Mouse (Mus musculus): ENCODE measurements around the gene Mapk14.
"Not testable (repeated sequence)": the region's sequence is repeated elsewhere in the genome, so short reads cannot be mapped to it uniquely, and the experiment has no call there.

The Mapk14 gene

GRCm38 (mm10) chr17:28698245-28698644 lies 7.1 kb downstream of the Mapk14 start:
- peak; percentile 73 for DNase-seq (ENCODE audit: low read depth, low spot score)

DNA sequence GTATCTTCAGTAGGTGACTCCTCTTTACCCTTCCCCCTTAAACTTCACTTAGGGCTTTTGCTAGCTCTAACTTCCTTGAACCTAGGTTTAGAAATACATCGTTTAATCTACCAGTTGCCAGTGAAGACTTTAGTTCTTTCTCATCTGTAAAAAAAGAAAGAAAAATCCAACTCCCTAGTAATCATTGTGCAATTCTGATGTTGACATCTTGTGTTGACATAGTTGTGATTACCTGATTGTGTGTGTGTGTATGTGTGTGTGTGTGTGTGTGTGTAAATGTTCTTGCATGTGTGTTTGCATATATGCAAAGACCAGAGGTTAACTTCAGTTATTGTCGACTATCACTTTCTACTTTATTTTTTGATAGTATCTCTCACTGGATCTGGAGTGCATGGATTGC lies 7.5 kb downstream of the Mapk14 start:
- no peak for DNase-seq (ENCODE audit: low read depth, low spot score)

GRCm38 (mm10) chr17:28699789-28700188 lies 8.7 kb downstream of the Mapk14 start:
- peak; percentile 35 for DNase-seq (ENCODE audit: low read depth, low spot score)

- DNase-seq (ENCODE audit: low read depth, low spot score) = peak; percentile 47
These were observed 10.0 kb downstream of the Mapk14 start for GRCm38 (mm10) chr17:28701171-28701570.

- no peak for DNase-seq (ENCODE audit: low read depth, low spot score)
These were observed 10.6 kb downstream of the Mapk14 start for GRCm38 (mm10) chr17:28701737-28702136.

- DNase-seq (ENCODE audit: low read depth, low spot score) = peak; percentile 49
These were observed 11.5 kb downstream of the Mapk14 start for GRCm38 (mm10) chr17:28702646-28703045.

DNA sequence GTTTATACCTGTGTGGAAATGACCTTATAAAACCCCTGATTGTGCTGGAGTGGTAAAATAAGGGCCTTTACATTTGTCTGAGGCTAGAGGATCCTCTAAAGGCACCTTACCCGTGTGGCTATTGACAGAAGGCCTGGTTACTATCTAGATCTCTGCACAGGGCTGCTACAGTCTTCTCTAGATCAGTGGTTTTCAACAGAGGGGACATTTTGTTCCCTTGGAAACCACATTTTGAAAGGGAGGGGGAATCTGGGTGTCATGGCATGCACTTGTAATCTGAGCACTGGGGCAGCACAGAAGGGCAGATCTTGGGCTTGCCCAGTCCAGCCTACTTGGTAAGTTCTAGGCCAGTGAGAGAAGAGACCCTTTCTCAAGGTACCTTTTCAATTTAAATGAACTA lies 15.6 kb downstream of the Mapk14 start:
- DNase-seq (ENCODE audit: low read depth, low spot score) = no peak

GRCm38 (mm10) chr17:28707136-28707627 lies 16.1 kb downstream of the Mapk14 start:
- no peak for DNase-seq (ENCODE audit: low read depth, low spot score)

DNA sequence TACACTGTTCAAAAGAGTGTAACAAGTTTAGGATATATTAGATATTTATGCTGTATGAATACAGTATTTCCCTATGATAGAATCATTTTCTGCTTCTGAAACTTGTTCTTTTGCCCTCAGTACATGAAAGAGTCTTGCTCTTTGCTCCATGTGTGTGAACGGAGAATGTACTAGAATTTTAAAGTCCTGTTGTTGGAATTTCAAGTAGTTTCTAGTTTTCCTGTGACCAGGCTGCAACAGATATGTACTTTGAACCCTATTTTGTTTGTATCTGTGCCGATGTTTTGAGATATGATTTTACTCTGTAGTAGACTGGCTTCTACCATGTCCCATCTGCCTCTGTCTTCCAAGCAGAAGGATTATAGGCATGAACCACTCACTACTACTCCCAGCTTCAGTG lies 16.7 kb downstream of the Mapk14 start:
- no peak for DNase-seq (ENCODE audit: low read depth, low spot score)

GRCm38 (mm10) chr17:28708989-28709388 lies 17.9 kb downstream of the Mapk14 start:
- DNase-seq (ENCODE audit: low read depth, low spot score) = no peak

DNA sequence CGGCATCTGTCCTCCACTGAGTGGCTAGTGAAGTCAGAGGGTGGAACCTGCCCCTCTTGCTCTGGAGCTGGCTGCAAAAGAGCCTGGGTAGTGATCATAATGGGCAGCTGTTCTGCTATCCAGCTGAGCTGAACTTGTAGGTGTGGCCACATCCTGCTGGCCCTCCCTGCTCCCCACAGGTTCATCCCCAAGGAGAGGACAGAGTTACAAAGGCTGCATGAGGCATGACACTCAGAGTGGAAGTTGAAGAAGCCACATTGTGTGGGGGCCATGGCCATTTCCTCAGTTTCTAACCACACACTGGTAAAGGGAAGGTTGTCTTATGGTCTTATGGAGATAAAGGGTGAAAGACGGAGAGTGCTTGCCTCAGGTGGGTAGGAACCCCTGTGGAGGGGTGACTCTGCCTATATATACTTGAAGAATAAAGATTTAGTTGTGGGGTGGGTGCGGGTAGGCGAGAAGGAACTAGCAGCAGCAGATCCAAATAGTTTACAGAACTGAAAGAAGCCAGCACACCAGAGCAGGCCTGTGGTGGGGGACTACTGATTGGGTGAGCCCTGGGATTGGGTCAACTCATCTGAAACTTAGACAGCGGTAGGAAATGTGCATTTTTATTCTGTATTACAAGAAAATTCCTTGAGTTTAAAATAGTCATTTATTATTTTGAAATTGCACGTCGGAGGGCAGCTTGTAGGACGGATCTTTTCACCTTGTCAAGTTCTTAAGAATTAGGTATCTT lies 18.6 kb downstream of the Mapk14 start:
- no peak for DNase-seq (ENCODE audit: low read depth, low spot score)

GRCm38 (mm10) chr17:28710291-28710688 lies 19.2 kb downstream of the Mapk14 start:
- DNase-seq (ENCODE audit: low read depth, low spot score) = no peak

DNA sequence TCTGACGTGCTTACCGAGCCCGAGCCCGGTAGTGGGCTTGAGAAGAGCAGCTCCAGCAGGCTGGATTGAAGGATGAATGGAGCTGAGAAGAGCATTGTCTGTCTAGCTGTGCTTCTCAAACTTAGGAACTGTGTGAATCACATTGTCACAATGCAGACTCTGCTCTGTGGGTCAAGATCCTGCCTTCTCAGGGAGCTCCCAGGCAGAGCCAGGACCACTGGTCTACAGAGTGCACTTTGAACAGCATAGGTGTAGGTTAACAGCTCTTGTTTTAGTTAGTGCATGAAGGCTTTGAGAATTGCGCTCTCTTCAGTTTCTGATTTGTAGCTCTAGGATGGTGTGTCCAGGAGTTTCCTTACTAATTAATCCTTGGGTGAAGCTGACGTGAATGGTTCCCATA lies 20.1 kb downstream of the Mapk14 start:
- DNase-seq (ENCODE audit: low read depth, low spot score) = no peak

DNA sequence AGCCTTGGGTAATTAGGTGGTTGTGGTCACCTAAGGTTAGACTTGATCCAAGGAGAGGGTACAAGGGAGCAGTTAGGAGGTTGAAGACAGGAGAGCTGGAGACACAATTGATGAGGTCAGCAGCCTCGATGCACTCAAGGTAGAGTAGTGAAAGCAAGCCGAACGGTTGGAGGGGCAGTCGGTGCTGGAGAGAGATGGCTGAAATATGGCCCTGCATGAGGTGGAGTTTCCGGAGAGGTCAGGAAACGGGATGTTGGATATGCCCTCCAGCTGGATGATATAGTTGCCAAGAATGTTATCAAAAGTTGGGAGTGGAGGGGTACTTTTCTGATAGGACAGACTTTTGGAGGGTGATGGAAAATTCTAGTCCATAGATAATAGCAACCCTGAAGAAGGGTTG lies 21.2 kb downstream of the Mapk14 start:
- no peak for DNase-seq (ENCODE audit: low read depth, low spot score)

GRCm38 (mm10) chr17:28714006-28714405 lies 22.9 kb downstream of the Mapk14 start:
- DNase-seq (ENCODE audit: low read depth, low spot score) = peak; percentile 22

- DNase-seq (ENCODE audit: low read depth, low spot score) = no peak
These were observed 24.9 kb downstream of the Mapk14 start for GRCm38 (mm10) chr17:28715832-28716548.

- no peak for DNase-seq (ENCODE audit: low read depth, low spot score)
These were observed 26.4 kb downstream of the Mapk14 start for GRCm38 (mm10) chr17:28717535-28717934.

- DNase-seq (ENCODE audit: low read depth, low spot score) = no peak
These were observed 34.7 kb downstream of the Mapk14 start, which contains the start of gene AC170998.1 for GRCm38 (mm10) chr17:28725783-28726182. TSS of gene AC170998.1 (plus strand) at chr17:28726083.

DNA sequence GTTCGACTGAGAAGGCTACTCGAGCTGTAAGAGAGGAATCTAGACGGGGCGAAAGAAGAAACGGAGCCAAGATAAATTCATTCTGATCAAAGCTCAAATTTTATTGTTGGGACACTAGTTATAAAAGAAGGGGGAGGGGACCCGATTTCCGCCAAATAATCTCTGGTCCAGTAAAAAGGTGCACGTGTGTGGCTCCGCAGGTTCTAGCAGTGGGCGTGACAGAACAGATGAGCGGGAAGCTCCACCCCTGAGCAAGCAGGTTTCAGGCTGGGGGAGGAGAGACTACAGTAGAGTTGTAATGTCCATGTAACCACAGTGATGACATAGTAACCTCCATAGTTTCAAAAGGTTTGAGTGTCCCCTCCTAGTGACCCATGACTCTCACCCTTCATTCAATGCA lies 36.4 kb downstream of the Mapk14 start:
- DNase-seq (ENCODE audit: low read depth, low spot score) = not testable (repeated sequence)

GRCm38 (mm10) chr17:28735317-28736105 lies 44.4 kb downstream of the Mapk14 start:
- DNase-seq (ENCODE audit: low read depth, low spot score) = no peak

DNA sequence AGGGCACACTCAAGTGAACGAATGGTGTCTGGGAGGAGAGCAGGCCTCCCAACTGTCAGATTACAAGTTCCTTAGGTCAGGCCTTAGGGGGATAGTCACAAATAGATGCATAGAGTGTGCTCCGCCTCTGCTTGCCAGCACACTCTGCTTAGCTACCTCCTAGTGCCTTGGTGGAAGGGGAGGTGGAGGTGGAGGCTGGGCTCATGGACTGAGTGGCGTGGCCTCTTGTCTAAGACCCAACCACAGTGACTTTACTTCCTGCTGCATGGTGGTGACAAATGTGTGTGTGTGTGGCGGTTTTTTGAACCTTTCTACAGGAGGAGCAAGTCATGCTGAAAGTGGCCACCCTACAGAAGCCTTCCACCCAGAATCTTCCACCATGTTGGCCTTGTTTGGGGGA lies 45.4 kb downstream of the Mapk14 start:
- DNase-seq (ENCODE audit: low read depth, low spot score) = no peak

DNA sequence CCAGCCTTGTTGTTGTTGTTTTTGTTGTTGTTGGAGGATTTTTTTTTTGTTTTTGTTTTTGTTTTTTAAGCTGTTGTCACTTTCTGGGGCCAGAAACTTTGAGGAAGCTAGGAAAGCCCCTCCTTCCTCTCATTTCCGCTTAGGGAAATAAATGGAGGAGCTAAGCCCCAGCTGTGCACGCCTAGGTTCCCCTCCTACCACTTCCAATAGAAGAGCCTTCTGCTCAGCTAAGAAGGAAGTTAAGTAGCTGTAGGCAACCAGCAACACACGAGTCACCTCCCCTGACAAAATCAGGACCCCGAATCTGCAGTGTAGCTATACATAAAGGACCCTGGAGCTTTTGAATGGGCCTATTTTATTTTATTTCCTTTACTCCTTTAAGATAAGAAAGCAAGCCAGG lies 46.8 kb downstream of the Mapk14 start:
- no peak for DNase-seq (ENCODE audit: low read depth, low spot score)

All from CD4-positive, CD25-positive, alpha-beta regulatory T cell, adult 2 months (primary cell).